Mouse (Mus musculus) thymus, adult 18-20 months (tissue): ENCODE results near the gene Serhl.
"Not testable (repeated sequence)": the region's sequence is repeated elsewhere in the genome, so short reads cannot be mapped to it uniquely, and the experiment has no call there.

Experiments
- DNase-seq, 2 experiments: peaks; one replicate each; pipeline ENCODE4 v3.0.0; 2022; ENCODE audit warnings: mixed read lengths in 2 of 2

The Serhl gene

GRCm38 (mm10) chr15:83089429-83089605 lies at the start of gene Serhl:
Gene Serhl, plus strand, starts transcription at chr15:83089506.
- no peak for DNase-seq

- DNase-seq = no peak
Measured at GRCm38 (mm10) chr15:83040156-83040555, 49.1 kb upstream of the Serhl start.

- no peak for DNase-seq
Measured at GRCm38 (mm10) chr15:83042655-83043361, 46.5 kb upstream of the Serhl start.

- DNase-seq = no peak
Measured at GRCm38 (mm10) chr15:83043362-83043708, 46.0 kb upstream of the Serhl start.

- not testable (repeated sequence) for DNase-seq
Measured at GRCm38 (mm10) chr15:83045565-83045964, 43.7 kb upstream of the Serhl start.

- no peak for DNase-seq
Measured at GRCm38 (mm10) chr15:83046308-83046707, 43.0 kb upstream of the Serhl start.

GRCm38 (mm10) chr15:83046730-83047129 lies 42.6 kb upstream of the Serhl start:
- no peak for DNase-seq

GRCm38 (mm10) chr15:83052341-83053104 lies 36.8 kb upstream of the Serhl start:
- DNase-seq = no peak

GRCm38 (mm10) chr15:83053261-83053660 lies 36.0 kb upstream of the Serhl start:
- no peak for DNase-seq

- DNase-seq = no peak
Measured at GRCm38 (mm10) chr15:83055569-83055968, 33.7 kb upstream of the Serhl start.

GRCm38 (mm10) chr15:83056378-83057083 lies 32.8 kb upstream of the Serhl start:
- DNase-seq = no peak

- DNase-seq = no peak
Measured at GRCm38 (mm10) chr15:83057533-83057932, 31.8 kb upstream of the Serhl start.

- DNase-seq = no peak
Measured at GRCm38 (mm10) chr15:83059233-83059660, 30.1 kb upstream of the Serhl start.

GRCm38 (mm10) chr15:83061689-83062088 lies 27.6 kb upstream of the Serhl start:
- DNase-seq = no peak

- DNase-seq = not testable (repeated sequence)
Measured at GRCm38 (mm10) chr15:83062582-83062981, 26.7 kb upstream of the Serhl start.

- no peak for DNase-seq
Measured at GRCm38 (mm10) chr15:83065543-83065942, 23.8 kb upstream of the Serhl start.

- DNase-seq = no peak
Measured at GRCm38 (mm10) chr15:83068270-83068669, 21.0 kb upstream of the Serhl start.

GRCm38 (mm10) chr15:83070942-83071341 lies 18.4 kb upstream of the Serhl start:
- DNase-seq = no peak

GRCm38 (mm10) chr15:83071752-83072151 lies 17.6 kb upstream of the Serhl start:
- DNase-seq = no peak

GRCm38 (mm10) chr15:83074179-83074578 lies 15.1 kb upstream of the Serhl start:
- no peak for DNase-seq

- DNase-seq = no peak
Measured at GRCm38 (mm10) chr15:83075607-83076525, 13.4 kb upstream of the Serhl start.

- no peak for DNase-seq
Measured at GRCm38 (mm10) chr15:83083530-83083929, 5.8 kb upstream of the Serhl start.
